Mouse (Mus musculus) megakaryocyte, adult 5-6 weeks (primary cell): Measurements from ENCODE around the gene Gabbr2. TPM values are rescaled to one million over a fixed set of nuclear protein-coding genes. Genes with fewer than 3 reads are reported as not detected.
A peak's percentile ranks its signal among the peaks of the same experiment; 100 is the strongest.

Experiments
- ATAC-seq: 2 replicates; pipeline ENCODE4 v1.8.0; 2016; ENCODE audit warnings: mild to moderate bottlenecking, inconsistent platforms; ENCODE audit not compliant: poor library complexity, severe bottlenecking
- total RNA-seq, 2 experiments: library from RNA; stranded (forward) in 1 of 2; stranded (reverse) in 1 of 2; fragments of 153-499, 151-499 nt in 1 of 2; fragments of 221-1000, 200-1000 nt in 1 of 2; gene quantifications; 2 replicates each; pipeline versions ENCODE4 v1.2.3 to v1.2.4; 2015 to 2017

Gabbr2 gene
- total RNA-seq, 2 experiments from 2014 or later = not detected

GRCm38 (mm10) chr4:46781109-46781508, 210.6 kb downstream of the Gabbr2 start:
- ATAC-seq = no peak

DNA sequence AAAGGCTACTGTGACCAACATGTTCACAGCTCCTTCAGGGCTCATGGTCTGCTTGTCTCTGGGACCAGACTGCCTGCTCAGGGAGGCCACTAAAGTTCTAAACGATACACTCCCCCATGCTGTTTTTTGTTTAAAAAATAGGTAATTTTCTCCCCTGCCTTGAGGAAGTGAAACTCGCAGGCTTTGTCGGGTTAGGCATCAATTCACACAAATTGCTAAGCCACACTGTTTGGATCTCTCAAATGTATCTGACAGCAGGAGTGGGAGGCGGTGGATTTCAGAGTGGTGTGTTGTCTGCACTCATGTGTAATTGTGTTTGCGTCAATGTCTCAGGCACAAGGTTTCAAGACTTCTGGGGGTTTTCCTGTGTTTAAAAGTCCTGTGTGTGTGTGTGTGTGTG, 215.7 kb downstream of the Gabbr2 start:
- no peak; the same call in 1 of the 2 replicates for ATAC-seq

DNA sequence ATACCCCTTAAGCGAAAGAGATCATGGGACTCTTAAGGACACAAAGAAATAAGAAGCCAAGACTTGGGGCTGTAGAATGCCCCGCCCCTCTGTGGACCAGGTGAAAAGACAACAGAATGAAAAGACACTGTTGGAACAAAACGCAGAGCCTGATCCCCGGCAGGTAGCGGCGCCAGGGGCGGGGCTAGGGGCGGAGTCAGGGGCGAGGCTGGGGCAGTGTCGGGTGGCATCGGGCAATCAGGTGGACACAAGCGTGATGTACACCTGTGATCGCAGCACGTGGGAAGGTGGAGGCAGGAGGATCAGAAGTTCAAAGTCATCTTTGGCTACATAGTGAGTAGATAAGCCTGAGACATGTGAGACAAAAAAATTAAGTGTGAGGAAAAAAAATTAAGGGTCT, 217.0 kb downstream of the Gabbr2 start:
- no peak for ATAC-seq

DNA sequence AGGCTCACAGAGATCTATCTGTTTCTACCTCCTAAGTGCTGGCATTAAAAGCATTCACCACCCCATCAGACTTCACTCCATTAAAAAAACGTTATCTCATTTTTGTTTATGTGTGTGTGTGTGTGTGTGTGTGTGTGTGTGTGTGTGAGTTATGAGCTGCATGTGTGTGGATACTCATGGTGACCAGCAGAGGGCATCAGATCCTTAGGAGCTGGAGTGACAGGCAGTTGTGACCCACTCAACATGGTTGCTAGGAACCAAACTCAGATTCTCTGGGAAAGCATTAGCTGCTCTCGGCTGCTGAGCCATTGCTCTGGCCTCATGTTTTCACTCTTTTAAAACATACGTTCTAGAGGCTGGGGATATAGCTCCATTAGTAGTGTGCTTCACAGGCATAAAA, 218.4 kb downstream of the Gabbr2 start:
- no peak for ATAC-seq

GRCm38 (mm10) chr4:46772591-46772990, 219.1 kb downstream of the Gabbr2 start:
- ATAC-seq = no peak

GRCm38 (mm10) chr4:46771116-46771515, 220.6 kb downstream of the Gabbr2 start:
- no peak for ATAC-seq

GRCm38 (mm10) chr4:46770635-46771034, 221.0 kb downstream of the Gabbr2 start:
- no peak for ATAC-seq

DNA sequence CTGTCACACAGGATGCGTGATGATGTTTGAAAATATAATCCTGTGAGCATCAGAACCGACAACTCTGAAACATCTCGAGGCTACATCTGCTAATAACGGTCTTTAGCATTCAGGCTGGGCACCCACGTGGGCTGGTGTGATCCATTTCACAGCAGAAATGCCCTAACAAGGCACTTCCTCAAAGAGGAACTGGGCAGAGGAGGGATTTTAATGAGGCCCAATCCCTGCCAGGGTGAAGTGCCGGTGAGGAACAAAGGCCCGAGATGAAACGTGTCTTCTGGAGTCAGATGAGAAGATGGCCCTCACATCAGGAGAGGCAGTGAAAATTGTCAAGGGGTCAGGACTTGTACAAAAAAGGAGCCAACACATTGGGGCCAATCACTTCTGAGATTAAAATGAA, 221.6 kb downstream of the Gabbr2 start:
- peak; percentile 90 for ATAC-seq

DNA sequence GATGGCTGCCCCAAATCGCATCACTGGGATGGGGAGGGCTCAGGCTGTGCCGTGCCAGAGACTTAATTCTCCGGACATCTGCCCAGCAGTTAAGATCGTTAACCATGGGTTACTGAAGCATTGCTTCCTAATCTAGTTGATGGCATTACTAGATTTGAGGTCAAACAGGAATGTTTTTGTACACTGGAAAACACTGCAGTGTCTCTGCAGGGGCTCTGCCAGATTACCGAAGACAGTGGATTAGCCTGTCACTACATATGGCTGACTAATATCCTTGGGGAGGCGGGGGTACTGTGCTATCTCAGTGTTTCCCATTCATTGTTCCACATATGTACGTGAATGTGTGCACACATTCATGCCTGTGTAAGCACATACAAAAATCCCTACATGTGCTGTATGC, 225.3 kb downstream of the Gabbr2 start:
- no peak for ATAC-seq

- no peak for ATAC-seq
Observed at GRCm38 (mm10) chr4:46759838-46760237, 231.8 kb downstream of the Gabbr2 start.

GRCm38 (mm10) chr4:46758340-46759041, 233.2 kb downstream of the Gabbr2 start:
- ATAC-seq = no peak

- ATAC-seq = peak; percentile 70
Observed at GRCm38 (mm10) chr4:46754407-46755194, 237.1 kb downstream of the Gabbr2 start.

DNA sequence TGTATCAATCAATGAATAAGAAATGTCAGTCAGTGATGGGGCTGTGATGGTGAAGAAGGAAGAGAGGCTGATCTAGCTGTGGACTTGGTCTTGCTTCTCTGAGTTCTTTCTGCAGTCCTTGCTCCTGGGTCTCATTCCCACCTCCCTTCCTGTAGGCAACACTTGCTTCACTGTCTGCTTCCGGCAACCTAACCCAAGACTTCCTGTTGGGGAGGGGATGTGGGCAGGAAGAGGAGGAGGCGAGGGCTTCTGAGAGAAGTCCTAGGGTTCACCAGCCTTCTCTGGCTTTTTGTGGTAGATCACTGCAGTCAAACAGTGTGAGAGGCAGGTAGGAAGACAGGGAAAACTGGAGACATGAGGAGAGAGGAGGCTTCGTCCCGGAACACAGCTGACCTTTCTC, 239.4 kb downstream of the Gabbr2 start:
- ATAC-seq = peak; percentile 34; the same call in 1 of the 2 replicates

DNA sequence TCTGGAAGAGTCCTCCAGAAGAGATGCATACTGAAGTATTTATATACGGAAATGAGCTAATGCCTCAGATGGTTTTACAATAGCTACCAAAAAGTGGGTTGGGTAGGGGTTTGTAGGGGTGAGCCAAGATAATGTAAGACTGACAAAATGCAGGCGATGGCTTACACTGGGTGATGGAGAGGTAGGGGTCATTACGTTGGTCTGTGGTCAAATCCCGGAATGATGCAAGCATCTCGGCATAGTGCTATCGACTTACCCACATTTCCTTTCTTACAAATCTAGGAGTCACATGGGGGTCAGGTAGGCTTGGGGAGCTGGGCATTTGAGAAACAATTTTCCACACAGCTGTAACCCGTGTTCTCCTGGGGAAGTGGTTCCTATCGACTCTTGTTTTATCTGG, 242.7 kb downstream of the Gabbr2 start:
- ATAC-seq = peak; percentile 82

- ATAC-seq = no peak
Observed at GRCm38 (mm10) chr4:46747007-46747746, 244.5 kb downstream of the Gabbr2 start.

DNA sequence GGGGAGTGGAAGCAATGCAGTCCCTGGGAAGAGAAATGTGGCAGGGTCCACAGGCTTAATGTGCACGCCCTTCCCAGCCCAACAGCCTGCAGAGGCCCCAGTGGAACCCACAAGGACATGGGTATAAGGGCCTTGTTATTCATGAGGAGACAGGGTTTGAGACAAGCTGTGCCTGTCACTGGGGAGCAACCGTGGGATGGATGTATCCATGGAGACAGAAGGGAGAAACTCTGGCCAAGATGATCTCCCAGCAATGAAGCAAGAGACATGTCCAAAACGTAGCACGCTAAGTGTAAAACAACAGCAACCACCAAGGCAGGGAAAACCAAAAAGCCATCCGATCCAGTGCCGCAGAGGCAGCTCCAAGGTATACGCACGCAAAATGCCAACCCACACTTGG, 246.1 kb downstream of the Gabbr2 start:
- ATAC-seq = no peak

GRCm38 (mm10) chr4:46744583-46745155, 247.0 kb downstream of the Gabbr2 start:
- no peak for ATAC-seq

DNA sequence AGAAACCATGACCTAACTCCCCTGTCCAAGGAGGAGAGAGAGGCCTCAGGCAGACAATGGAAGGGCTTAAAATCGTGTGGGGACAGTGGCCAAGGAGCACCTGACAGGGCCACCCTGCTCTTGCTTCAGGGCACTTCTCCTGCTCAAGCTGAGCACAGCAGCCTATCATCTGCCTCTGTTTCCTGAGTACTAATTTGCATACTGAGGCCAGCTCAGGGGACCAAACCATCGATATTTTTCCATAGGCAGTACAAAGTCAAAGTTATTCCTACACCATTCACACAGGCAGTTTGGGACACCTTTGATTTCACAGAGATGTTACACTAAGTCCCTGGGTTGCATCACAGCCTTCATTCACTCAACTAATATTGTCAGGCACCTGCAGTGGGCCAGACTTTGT, 249.1 kb downstream of the Gabbr2 start:
- ATAC-seq = 0 out of 2 replicates have a peak, but pooled peaks have one; percentile 15

- 0 out of 2 replicates have a peak, but pooled peaks have one; percentile 30 for ATAC-seq
Observed at GRCm38 (mm10) chr4:46736910-46737511, 254.7 kb downstream of the Gabbr2 start.

DNA sequence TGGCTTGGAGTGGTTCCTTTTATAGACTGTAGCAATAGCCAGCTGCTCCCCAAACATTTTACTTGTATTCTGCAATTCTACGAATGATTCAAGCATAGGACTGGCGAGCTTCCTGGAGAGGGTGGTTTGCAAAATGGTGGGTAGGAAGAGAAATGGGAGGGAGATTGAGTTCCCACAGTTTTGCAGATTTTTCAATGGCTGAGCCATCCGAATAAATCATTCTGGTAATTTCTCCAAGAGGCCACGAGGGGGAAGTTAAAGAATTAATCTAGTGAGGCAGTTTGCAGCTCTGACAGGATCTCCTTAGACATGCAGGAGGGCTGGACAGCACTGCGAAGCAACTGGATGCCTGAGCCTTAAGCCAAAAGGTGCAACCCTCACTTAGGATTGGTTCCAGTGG, 256.8 kb downstream of the Gabbr2 start:
- ATAC-seq = no peak

- ATAC-seq = no peak
Observed at GRCm38 (mm10) chr4:46731590-46731989, 260.1 kb downstream of the Gabbr2 start.
